Comparison of ENCODE assay signal across 8 mouse cellular contexts in the genomic region with DNA sequence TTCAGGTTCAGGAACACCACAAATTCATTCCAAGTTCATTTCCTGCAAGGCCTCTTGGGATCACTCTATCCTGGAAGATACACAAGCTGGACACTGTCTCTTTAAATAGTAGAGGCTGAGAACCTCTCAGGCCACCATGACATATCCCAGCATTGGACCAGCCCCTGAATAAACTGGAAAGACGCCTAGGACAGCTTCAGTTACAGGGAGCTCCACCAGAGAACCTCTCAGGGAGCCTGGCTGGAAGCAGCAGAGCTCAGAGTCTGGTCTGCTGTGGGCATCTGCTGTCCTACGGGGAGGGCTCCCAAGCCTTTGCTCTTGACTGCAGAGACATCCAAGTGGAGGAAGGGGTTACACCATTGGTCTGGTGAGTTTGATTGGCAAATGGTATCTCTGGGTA. TPM values are rescaled to one million over a fixed set of nuclear protein-coding genes. Genes with fewer than 3 reads are reported as not detected.
DNase-seq lines count a peak whose midpoint lies in the region; ATAC-seq and TF ChIP-seq lines count a peak whose summit lies in the region.

A gene (plus strand): TSS at position 199 of the 400 bp plus-strand sequence.

- H3K27ac ChIP-seq in embryonic facial prominence, embryonic 14.5 days (replicated peaks; ENCODE audit: low read depth, low read length), result no peak within 1 kb of the TSS
- H3K27ac ChIP-seq in heart, embryonic 15.5 days, result peak within 1 kb of the TSS; percentile 47
- no peak within 1 kb of the TSS for H3K27ac ChIP-seq in olfactory bulb, adult 2 months (ENCODE audit: insufficient read depth, low read depth, low read length)

- peak within 1 kb of the TSS; percentile 33 for H3K4me3 ChIP-seq in lung, adult 2 months (replicated peaks; ENCODE audit: extremely low read depth, low read depth, low read length)
- no peak within 1 kb of the TSS for H3K4me3 ChIP-seq in embryonic facial prominence, embryonic 14.5 days (ENCODE audit: low read depth, low read length)
- H3K4me3 ChIP-seq in heart, embryonic 15.5 days, result peak within 1 kb of the TSS; percentile 24
- H3K4me3 ChIP-seq in olfactory bulb, adult 2 months (ENCODE audit: insufficient read depth, low read depth, low read length), result no peak within 1 kb of the TSS

- no peak for DNase-seq in lung, adult 2 months
- no peak for DNase-seq in lung, postnatal 14 days
- DNase-seq in embryonic facial prominence, embryonic 14.5 days (ENCODE audit: low spot score), result no peak
- DNase-seq in left cerebral cortex, postnatal 4 days, result no peak
- no peak for DNase-seq in thymus, postnatal 36 days
- no peak for DNase-seq in frontal cortex, postnatal 14 days (ENCODE audit: low spot score in 2 of 2)

- peak within 1 kb of the TSS; percentile 15; the same call in 1 of the 2 replicates for H3K4me2 ChIP-seq in embryonic facial prominence, embryonic 14.5 days (ENCODE audit: low read depth, low read length)
- peak within 1 kb of the TSS; percentile 83 for H3K4me2 ChIP-seq in heart, embryonic 15.5 days

- H3K9me3 ChIP-seq in embryonic facial prominence, embryonic 14.5 days (ENCODE audit: control insufficient read depth, low read length), result no peaks in the 10 kb centered on the region
- no peaks in the 10 kb centered on the region for H3K9me3 ChIP-seq in heart, embryonic 15.5 days (replicated peaks)

- 63% methylated on average over 2 of the region's 2 CpGs for WGBS in lung, adult 2 months
- 68% methylated on average over 2 of the region's 2 CpGs for WGBS in embryonic facial prominence, embryonic 14.5 days
- WGBS in heart, embryonic 15.5 days, result 47% methylated on average over 2 of the region's 2 CpGs
- WGBS in olfactory bulb, adult 2 months, result 88% methylated on average over 2 of the region's 2 CpGs

- peak; percentile 28; the same call in 1 of the 2 replicates for TF ChIP-seq POLR2A in lung, adult 2 months (IDR thresholded peaks at IDR 0.05; ENCODE audit: borderline replicate concordance, extremely low read depth, low read depth, low read length)
- TF ChIP-seq POLR2A in olfactory bulb, adult 2 months (IDR thresholded peaks at IDR 0.05; ENCODE audit: insufficient read depth, low read depth, low read length), result no peak

- no peak within 1 kb of the TSS for H3K9ac ChIP-seq in embryonic facial prominence, embryonic 14.5 days (ENCODE audit: low read depth, low read length)
- no peak within 1 kb of the TSS for H3K9ac ChIP-seq in heart, embryonic 15.5 days

- H3K36me3 ChIP-seq in embryonic facial prominence, embryonic 14.5 days (ENCODE audit: control insufficient read depth, insufficient read depth, low read length), result no peaks in the 10 kb centered on the region
- H3K36me3 ChIP-seq in heart, embryonic 15.5 days, result no peaks in the 10 kb centered on the region

- no peak for ATAC-seq in embryonic facial prominence, embryonic 14.5 days (ENCODE audit: low read depth)
- no peak for ATAC-seq in heart, embryonic 15.5 days (replicated peaks; ENCODE audit: insufficient number of reproducible peaks, insufficient read depth, low FRiP score, low read depth)

- H3K27me3 ChIP-seq in embryonic facial prominence, embryonic 14.5 days (replicated peaks; ENCODE audit: control insufficient read depth, insufficient read depth, low read length), result peaks cover 8% of the 10 kb centered on the region; the same call in 1 of the 2 replicates
- H3K27me3 ChIP-seq in heart, embryonic 15.5 days, result peaks cover 2% of the 10 kb centered on the region; the same call in 1 of the 2 replicates

- intact Hi-C loops in left cerebral cortex, postnatal 4 days (cut with DNase I), result no loop called here

- no peak for TF ChIP-seq CTCF in lung, adult 2 months (IDR thresholded peaks at IDR 0.05; ENCODE audit: insufficient read depth, low read length)
- TF ChIP-seq CTCF in olfactory bulb, adult 2 months (IDR thresholded peaks at IDR 0.05; ENCODE audit: insufficient read depth, low read depth, low read length), result no peak

- peaks cover 10% of the 10 kb centered on the region; the same call in 1 of the 2 replicates for H3K4me1 ChIP-seq in lung, adult 2 months (ENCODE audit: control insufficient read depth, insufficient read depth, low read length)
- peaks cover 22% of the 10 kb centered on the region for H3K4me1 ChIP-seq in embryonic facial prominence, embryonic 14.5 days (ENCODE audit: control insufficient read depth, insufficient read depth, low read length)
- peaks cover 45% of the 10 kb centered on the region for H3K4me1 ChIP-seq in heart, embryonic 15.5 days (replicated peaks)
- peaks cover 24% of the 10 kb centered on the region for H3K4me1 ChIP-seq in olfactory bulb, adult 2 months (ENCODE audit: control insufficient read depth, insufficient read depth, low read length)

RNA-seq across cellular contexts. Expression of the gene that starts here (rescaled TPM):
- polyA plus RNA-seq in lung, adult 2 months (2012; rRNA removed), result 384 and 556 TPM in 2 replicates
- polyA plus RNA-seq in embryonic facial prominence, embryonic 14.5 days (2014; fragmentation: Nextera tagmentation; extraction: Ambion mirVana), result 271 and 297 TPM in 2 replicates
- polyA plus RNA-seq in heart, embryonic 15.5 days (2015; fragmentation: Nextera tagmentation; extraction: Ambion mirVana), result 107 and 133 TPM in 2 replicates
- 10 to 100 TPM; 16.9 to 17.2 TPM for total RNA-seq in left cerebral cortex, postnatal 4 days (2021)
- polyA plus RNA-seq in olfactory bulb, adult 2 months (2012; ENCODE audit: insufficient read depth, insufficient read length, low replicate concordance, missing spikeins), result not detected in 2 replicates

Comparison
In these comparisons a context has a peak if more than half of its experiments do, and no peak if none do; other contexts are left out.
1. H3K4me3 ChIP-seq: peak in lung, adult 2 months (single experiment) and heart, embryonic 15.5 days (single experiment); none in embryonic facial prominence, embryonic 14.5 days (single experiment) and olfactory bulb, adult 2 months (single experiment).